Mouse (Mus musculus) monocyte, adult 59 days (primary cell): Measurements from ENCODE around the gene Rnf6. TPM values are rescaled to one million over a fixed set of nuclear protein-coding genes. Genes with fewer than 3 reads are reported as not detected.

Source experiments
- total RNA-seq, 2 experiments: library from RNA; stranded (reverse); gene quantifications; one replicate each; pipeline ENCODE4 v1.2.4; 2023

The Rnf6 gene
- 10 to 100 TPM; 39.4 to 47.7 TPM for total RNA-seq

GRCm38 (mm10) chr5:146220879-146221714, at the start of gene Rnf6:
Gene Rnf6 (minus strand): TSS chr5:146221555.

GRCm38 (mm10) chr5:146230864-146231654, 9.7 kb upstream of the Rnf6 start, which contains the start of gene Cdk8:
Gene Cdk8 (plus strand): TSS chr5:146231230.

GRCm38 (mm10) chr5:146185204-146185603, 36.2 kb downstream of the Rnf6 start, which contains the start of gene 1700001J03Rik:
Gene 1700001J03Rik (minus strand): TSS chr5:146185304.

GRCm38 (mm10) chr5:146170621-146171020, 50.7 kb downstream of the Rnf6 start, which contains the start of gene Gm6309:
Gene Gm6309 (minus strand): TSS chr5:146170721.

GRCm38 (mm10) chr5:146160439-146160838, 60.9 kb downstream of the Rnf6 start, which contains the start of gene Gm5565:
Gene Gm5565 (minus strand): TSS chr5:146160539.

Other genes with a start within 250 kb of the Rnf6 start
- gene Cyp3a25, start 211.9 kb downstream of the Rnf6 start, total RNA-seq = not detected
- gene Cyp3a59, start 142.3 kb downstream of the Rnf6 start, total RNA-seq = not detected
- not detected for gene Gm5565, start 61.0 kb downstream of the Rnf6 start, total RNA-seq
- gene Gm6309, start 50.8 kb downstream of the Rnf6 start, total RNA-seq = not detected
- gene 1700001J03Rik, start 36.3 kb downstream of the Rnf6 start, total RNA-seq = 1 to 10 TPM in 1 of 2 experiments, not detected in 1; 1.5 TPM
- 10 to 100 TPM; 31.8 to 40.9 TPM for gene Cdk8, start 9.7 kb upstream of the Rnf6 start, total RNA-seq
- not detected for gene Wasf3, start 163.4 kb upstream of the Rnf6 start, total RNA-seq